Mouse (Mus musculus) layer of hippocampus, postnatal 36 days (tissue): ENCODE results near the gene Shank2. TPM values are rescaled to one million over a fixed set of nuclear protein-coding genes. Genes with fewer than 3 reads are reported as not detected.

Source experiments
- DNase-seq, 2 experiments: peaks; one replicate each; pipeline ENCODE4 v3.0.0; 2022
- total RNA-seq, 2 experiments: library from RNA; stranded (reverse); gene quantifications; 2 replicates each; pipeline ENCODE4 v1.2.3; 2021

The Shank2 gene
- total RNA-seq, 2 experiments from 2014 or later: 121 to 138 TPM

GRCm38 (mm10) chr7:144233479-144233878 lies 231.8 kb downstream of the Shank2 start:
- no peak for DNase-seq

GRCm38 (mm10) chr7:144234783-144235182 lies 233.1 kb downstream of the Shank2 start:
- no peak for DNase-seq

- no peak for DNase-seq
Observed at GRCm38 (mm10) chr7:144235523-144235922, 233.8 kb downstream of the Shank2 start.

GRCm38 (mm10) chr7:144236802-144237201 lies 235.1 kb downstream of the Shank2 start:
- no peak for DNase-seq

- peak in 1 of 2 experiments; percentile 48 for DNase-seq
Observed at GRCm38 (mm10) chr7:144238409-144238808, 236.7 kb downstream of the Shank2 start.

GRCm38 (mm10) chr7:144238992-144239391 lies 237.3 kb downstream of the Shank2 start:
- DNase-seq: no peak

- DNase-seq: no peak
Observed at GRCm38 (mm10) chr7:144239571-144240370, 238.0 kb downstream of the Shank2 start.

GRCm38 (mm10) chr7:144240736-144241343 lies 239.1 kb downstream of the Shank2 start:
- no peak for DNase-seq

- no peak for DNase-seq
Observed at GRCm38 (mm10) chr7:144244203-144244602, 242.5 kb downstream of the Shank2 start.

- no peak for DNase-seq
Observed at GRCm38 (mm10) chr7:144246271-144246670, 244.5 kb downstream of the Shank2 start.

GRCm38 (mm10) chr7:144248686-144249422 lies 247.1 kb downstream of the Shank2 start:
- no peak for DNase-seq

- no peak for DNase-seq
Observed at GRCm38 (mm10) chr7:144250791-144251190, 249.1 kb downstream of the Shank2 start.

- peak in 1 of 2 experiments; percentile 40 for DNase-seq
Observed at GRCm38 (mm10) chr7:144251250-144251649, 249.5 kb downstream of the Shank2 start.

- no peak for DNase-seq
Observed at GRCm38 (mm10) chr7:144254674-144255246, 253.0 kb downstream of the Shank2 start.

GRCm38 (mm10) chr7:144257821-144258220 lies 256.1 kb downstream of the Shank2 start:
- no peak for DNase-seq

- DNase-seq: no peak
Observed at GRCm38 (mm10) chr7:144258332-144258731, 256.6 kb downstream of the Shank2 start.

- DNase-seq: no peak
Observed at GRCm38 (mm10) chr7:144262666-144263065, 260.9 kb downstream of the Shank2 start.

GRCm38 (mm10) chr7:144266745-144267144 lies 265.0 kb downstream of the Shank2 start:
- no peak for DNase-seq

- DNase-seq: peak; percentile 58 to 66
Observed at GRCm38 (mm10) chr7:144268329-144268728, 266.6 kb downstream of the Shank2 start.

GRCm38 (mm10) chr7:144268778-144269177 lies 267.1 kb downstream of the Shank2 start:
- DNase-seq: no peak

- DNase-seq: no peak
Observed at GRCm38 (mm10) chr7:144271074-144271473, 269.3 kb downstream of the Shank2 start.

GRCm38 (mm10) chr7:144278703-144279102 lies 277.0 kb downstream of the Shank2 start:
- no peak for DNase-seq

GRCm38 (mm10) chr7:144283701-144284100 lies 282.0 kb downstream of the Shank2 start:
- DNase-seq: no peak
